Mouse (Mus musculus) forebrain, embryonic 11.5 days (tissue): ENCODE data around the gene Dock1. TPM values are rescaled to one million over a fixed set of nuclear protein-coding genes. Genes with fewer than 3 reads are reported as not detected.

Experiments used
- ATAC-seq: fragments of 200-750 bp; cut with Nextera tagmentation; replicated peaks from 2 replicates; pipeline ENCODE4 v1.8.0; 2017; ENCODE audit warnings: moderate TSS enrichment; ENCODE audit not compliant: low FRiP score
- DNase-seq: peaks from one replicate; pipeline ENCODE4 v3.0.0-alpha.2; 2017; ENCODE audit warnings: low spot score
- H3K27ac ChIP-seq: fragments of 300-500 bp; sonication (generic); 2 replicates; pipeline ENCODE4 v1.5.1; 2014; ENCODE audit warnings: low read depth, low read length
- H3K27me3 ChIP-seq: fragments of 300-500 bp; sonication (generic); 2 replicates; pipeline ENCODE4 v1.6.1; 2014; ENCODE audit warnings: mild to moderate bottlenecking, low read length, mixed read lengths; ENCODE audit not compliant: control insufficient read depth, insufficient read depth
- H3K36me3 ChIP-seq: fragments of 300-500 bp; sonication (generic); 2 replicates; pipeline ENCODE4 v1.6.1; 2014; ENCODE audit warnings: mild to moderate bottlenecking, low read length, moderate library complexity, mixed read lengths; ENCODE audit not compliant: control insufficient read depth, insufficient read depth
- H3K4me1 ChIP-seq: fragments of 300-500 bp; sonication (generic); replicated peaks from 2 replicates; pipeline ENCODE4 v1.6.1; 2014; ENCODE audit warnings: low read length, mixed read lengths; ENCODE audit not compliant: control insufficient read depth, insufficient read depth
- H3K4me2 ChIP-seq: fragments of 300-500 bp; sonication (generic); 2 replicates; pipeline ENCODE4 v1.6.1; 2014; ENCODE audit warnings: low read depth, mild to moderate bottlenecking, low read length, moderate library complexity, mixed read lengths; ENCODE audit not compliant: severe bottlenecking
- H3K4me3 ChIP-seq: fragments of 300-500 bp; sonication (generic); 2 replicates; pipeline ENCODE4 v1.5.1; 2014; ENCODE audit warnings: low read depth, low read length
- H3K9ac ChIP-seq: fragments of 300-500 bp; sonication (generic); 2 replicates; pipeline ENCODE4 v1.6.1; 2014; ENCODE audit warnings: low read length
- H3K9me3 ChIP-seq: fragments of 300-500 bp; sonication (generic); 2 replicates; pipeline ENCODE4 v1.6.1; 2016; ENCODE audit warnings: low read length, mixed read lengths; ENCODE audit not compliant: control insufficient read depth
- WGBS: fragments of 180-500 bp; shearing (Covaris S2); extraction: QIAGEN DNeasy Blood & Tissue Kit; methylation state at CpG from one replicate; pipeline ENCODE4 v1.1.7; 2014; 5-methylcytosine and 5-hydroxymethylcytosine counted together
- polyA plus RNA-seq: library from polyadenylated mRNA; unstranded; fragments of >200 nt; fragmentation: Nextera tagmentation; extraction: Ambion mirVana; gene quantifications from 2 replicates; pipeline ENCODE4 v1.2.1, GENCODE M21; 2014

Gene Dock1
- polyA plus RNA-seq, 1 experiment from 2014 or later: 26.5 TPM

DNA sequence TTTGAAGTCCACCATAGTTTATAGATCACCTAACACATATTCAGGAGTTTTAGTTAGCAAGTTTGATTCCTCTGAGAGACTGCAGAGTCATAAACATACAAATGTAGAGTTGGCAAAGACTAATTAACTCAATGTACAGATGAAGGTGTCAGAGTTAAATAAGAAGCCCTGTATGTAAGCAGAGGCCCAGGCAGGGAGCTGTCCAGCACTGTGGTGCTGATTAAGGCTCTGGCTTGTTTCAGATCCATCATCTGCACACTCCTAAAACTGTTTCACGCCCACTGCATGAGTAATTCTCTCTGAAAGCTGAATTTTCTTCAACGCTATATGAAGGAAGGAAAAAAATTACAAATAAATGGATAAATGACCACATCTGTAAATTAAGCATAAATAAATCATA, 193.7 kb downstream of the Dock1 start:
- WGBS: 77% methylated on average over 2 of the region's 2 CpGs
- no peaks in the 10 kb centered on the region for H3K27me3 ChIP-seq
- no peaks in the 10 kb centered on the region for H3K9me3 ChIP-seq
- H3K4me3 ChIP-seq: no peak overlapping the region
- ATAC-seq (no peak), DNase-seq (peak; percentile 78)
- no peak overlapping the region for H3K4me2 ChIP-seq
- no peak overlapping the region for H3K27ac ChIP-seq
- H3K36me3 ChIP-seq: no peaks in the 10 kb centered on the region
- H3K9ac ChIP-seq: no peak overlapping the region
- H3K4me1 ChIP-seq: no peaks in the 10 kb centered on the region

DNA sequence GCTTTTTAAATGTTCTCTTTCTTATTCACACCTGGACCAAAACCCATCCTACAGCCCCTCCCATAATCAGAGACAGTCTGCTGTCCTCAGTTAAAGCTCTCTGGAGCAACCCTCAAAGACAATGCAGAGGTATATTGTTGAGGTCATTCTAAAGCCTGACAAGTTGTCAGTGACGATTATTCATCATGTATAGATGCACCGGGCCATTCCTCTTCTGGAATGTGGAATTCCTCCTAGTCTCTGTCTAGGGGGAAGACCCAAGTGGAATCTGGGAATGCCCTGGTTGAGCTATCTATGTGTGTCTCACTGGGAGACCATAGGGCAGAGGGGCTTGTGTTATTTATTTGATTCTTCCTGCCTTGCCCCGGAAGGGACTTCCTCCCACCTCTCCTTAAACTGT, 202.1 kb downstream of the Dock1 start:
- Histone ChIP-seq H3K27me3 (no peaks in the 10 kb centered on the region), H3K27ac (no peak overlapping the region), H3K9me3 (no peaks in the 10 kb centered on the region), H3K4me3 (no peak overlapping the region), H3K36me3 (no peaks in the 10 kb centered on the region), H3K4me2 (no peak overlapping the region), H3K4me1 (no peaks in the 10 kb centered on the region), H3K9ac (no peak overlapping the region)
- ATAC-seq: no peak
- 83% methylated on average over 3 of the region's 3 CpGs for WGBS
- DNase-seq: no peak

DNA sequence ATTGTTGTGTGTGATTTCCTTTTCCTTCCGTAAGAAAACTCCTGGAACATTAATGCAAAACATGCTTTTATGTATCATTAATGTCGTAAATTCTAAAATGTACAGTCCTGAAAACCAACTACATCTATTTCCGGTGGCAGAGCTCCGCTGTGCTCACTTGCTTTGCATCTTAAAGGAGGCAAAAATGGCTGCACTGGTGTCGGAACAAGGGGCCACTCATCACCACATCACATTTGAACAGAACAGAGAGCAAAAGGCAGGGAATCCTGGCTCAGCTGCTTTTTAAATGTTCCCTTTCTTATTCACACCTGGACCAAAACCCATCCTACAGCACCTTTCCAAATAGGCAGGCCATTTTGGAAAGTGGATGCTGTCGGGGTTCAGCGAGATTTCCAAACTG, 202.5 kb downstream of the Dock1 start:
- Histone ChIP-seq H3K4me2 (no peak overlapping the region), H3K36me3 (no peaks in the 10 kb centered on the region), H3K4me3 (no peak overlapping the region), H3K27ac (no peak overlapping the region), H3K9ac (no peak overlapping the region), H3K27me3 (no peaks in the 10 kb centered on the region), H3K4me1 (no peaks in the 10 kb centered on the region), H3K9me3 (no peaks in the 10 kb centered on the region)
- ATAC-seq (no peak), DNase-seq (no peak)
- 90% methylated on average over 7 of the region's 7 CpGs for WGBS

DNA sequence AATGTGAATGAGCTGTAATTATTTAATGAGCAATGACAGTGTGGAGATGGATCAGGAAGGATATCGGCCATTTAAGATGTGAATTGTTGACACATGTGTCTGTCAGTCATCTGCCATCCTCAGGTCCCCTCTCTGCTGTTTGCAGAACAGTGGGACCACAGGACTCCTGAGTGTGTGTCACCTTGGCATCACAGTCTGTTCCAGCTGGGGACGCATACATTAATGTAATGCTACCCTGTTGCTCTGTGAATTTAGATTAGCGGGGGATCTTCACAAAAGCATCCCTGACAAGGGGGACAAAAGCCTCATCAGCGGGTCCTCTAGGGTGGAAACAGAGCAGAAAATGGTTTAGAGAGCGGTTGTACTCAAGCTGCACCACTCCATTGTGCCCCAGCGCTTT, 208.5 kb downstream of the Dock1 start:
- WGBS: 32% methylated on average over 6 of the region's 6 CpGs
- H3K27ac ChIP-seq: no peak overlapping the region
- no peaks in the 10 kb centered on the region for H3K9me3 ChIP-seq
- no peaks in the 10 kb centered on the region for H3K36me3 ChIP-seq
- no peaks in the 10 kb centered on the region for H3K4me1 ChIP-seq
- no peak overlapping the region for H3K9ac ChIP-seq
- no peak overlapping the region for H3K4me3 ChIP-seq
- H3K4me2 ChIP-seq: no peak overlapping the region
- no peak for DNase-seq
- no peaks in the 10 kb centered on the region for H3K27me3 ChIP-seq
- no peak for ATAC-seq

DNA sequence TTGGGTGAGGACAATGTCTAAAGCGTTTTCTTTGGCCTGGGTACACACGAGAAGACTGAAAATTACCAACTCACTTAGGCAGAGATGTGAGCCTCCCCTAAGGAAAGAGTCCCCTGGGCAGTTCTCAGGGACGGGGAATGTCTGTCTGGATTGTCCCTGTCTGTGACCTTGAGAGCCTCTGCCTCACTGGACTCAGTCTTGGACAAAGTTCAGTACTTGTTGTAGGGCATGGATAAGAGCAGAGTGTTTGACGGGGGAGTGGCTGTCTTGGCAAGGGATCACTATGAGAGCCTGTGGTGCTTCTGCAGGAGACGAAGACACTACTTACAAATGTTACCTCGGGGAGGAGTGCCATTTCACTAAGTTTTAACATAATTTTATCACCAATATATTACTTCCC, 210.0 kb downstream of the Dock1 start:
- Histone ChIP-seq H3K4me3 (no peak overlapping the region), H3K36me3 (no peaks in the 10 kb centered on the region), H3K4me1 (no peaks in the 10 kb centered on the region), H3K27ac (no peak overlapping the region), H3K9me3 (no peaks in the 10 kb centered on the region), H3K4me2 (no peak overlapping the region), H3K9ac (no peak overlapping the region), H3K27me3 (no peaks in the 10 kb centered on the region)
- DNase-seq (no peak), ATAC-seq (no peak)
- 61% methylated on average over 6 of the region's 6 CpGs for WGBS

DNA sequence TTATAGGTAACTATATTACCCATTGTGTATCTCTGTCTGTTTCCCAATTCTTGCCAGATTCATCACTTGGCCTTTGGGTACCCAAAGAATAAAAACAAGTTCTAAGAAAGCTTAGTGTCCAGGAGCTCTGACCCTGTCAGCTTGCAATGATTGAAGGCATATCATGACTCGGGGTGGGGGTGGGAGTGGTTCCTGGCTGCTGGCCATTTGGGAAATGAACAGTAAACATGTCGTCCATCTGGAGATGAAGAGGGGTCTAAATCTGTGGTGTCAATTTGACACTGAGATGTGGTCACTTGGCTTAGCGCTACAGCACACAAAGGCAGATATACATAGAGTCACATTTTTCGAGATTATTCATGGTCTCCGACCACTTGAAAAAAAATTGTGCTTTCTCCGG, 213.1 kb downstream of the Dock1 start:
- no peak overlapping the region for H3K27ac ChIP-seq
- H3K4me3 ChIP-seq: no peak overlapping the region
- WGBS: 89% methylated on average over 6 of the region's 6 CpGs
- no peaks in the 10 kb centered on the region for H3K9me3 ChIP-seq
- no peaks in the 10 kb centered on the region for H3K36me3 ChIP-seq
- no peak for ATAC-seq
- H3K4me1 ChIP-seq: no peaks in the 10 kb centered on the region
- H3K9ac ChIP-seq: no peak overlapping the region
- H3K27me3 ChIP-seq: no peaks in the 10 kb centered on the region
- DNase-seq: no peak
- H3K4me2 ChIP-seq: no peak overlapping the region

DNA sequence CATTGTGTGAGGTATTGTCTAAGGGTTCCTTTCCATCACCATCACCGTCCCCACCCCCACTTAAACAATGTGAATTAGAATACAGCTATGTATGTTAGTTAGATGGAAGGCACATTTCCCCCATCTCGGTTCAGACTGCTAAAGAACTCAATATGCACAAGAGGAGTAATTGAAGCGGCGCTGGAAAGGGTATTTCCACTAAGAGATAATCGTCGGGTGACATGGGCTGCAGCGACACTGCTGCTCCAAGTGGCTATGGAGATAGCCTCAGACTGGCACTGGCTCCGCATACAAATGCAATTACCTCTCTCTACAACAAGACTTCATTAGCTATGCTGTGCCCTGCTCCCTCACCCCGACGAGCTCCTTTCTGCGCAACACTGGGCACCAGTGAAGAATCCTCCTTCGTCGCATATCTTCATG, 222.0 kb downstream of the Dock1 start:
- Histone ChIP-seq H3K4me3 (no peak overlapping the region), H3K27ac (no peak overlapping the region), H3K4me2 (no peak overlapping the region), H3K9ac (no peak overlapping the region), H3K27me3 (no peaks in the 10 kb centered on the region), H3K9me3 (no peaks in the 10 kb centered on the region), H3K36me3 (no peaks in the 10 kb centered on the region), H3K4me1 (no peaks in the 10 kb centered on the region)
- WGBS: 85% methylated on average over 13 of the region's 13 CpGs
- DNase-seq (no peak), ATAC-seq (no peak)

DNA sequence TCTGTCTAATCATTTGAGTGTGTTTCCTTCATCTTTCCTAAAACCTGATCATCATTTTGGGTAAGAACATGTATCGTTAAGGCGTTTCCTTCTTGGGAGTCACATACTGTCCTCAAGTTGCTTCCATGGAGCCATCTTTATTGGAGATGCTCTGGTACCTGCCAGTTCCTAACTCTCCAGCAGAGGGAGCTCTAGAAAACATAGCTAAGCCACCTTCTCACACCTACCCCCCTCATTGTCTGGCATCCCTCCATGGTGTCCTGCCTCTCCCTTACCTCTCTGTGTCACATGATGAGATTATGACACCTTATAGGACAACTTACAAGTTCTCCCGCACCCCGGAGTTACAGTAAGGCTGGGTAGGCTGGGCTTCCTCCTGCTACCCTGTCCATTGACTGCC, 222.5 kb downstream of the Dock1 start:
- no peaks in the 10 kb centered on the region for H3K4me1 ChIP-seq
- H3K9ac ChIP-seq: no peak overlapping the region
- no peaks in the 10 kb centered on the region for H3K36me3 ChIP-seq
- no peak for ATAC-seq
- DNase-seq: no peak
- H3K4me3 ChIP-seq: no peak overlapping the region
- 88% methylated on average over 4 of the region's 4 CpGs for WGBS
- no peaks in the 10 kb centered on the region for H3K27me3 ChIP-seq
- no peak overlapping the region for H3K4me2 ChIP-seq
- H3K9me3 ChIP-seq: no peaks in the 10 kb centered on the region
- H3K27ac ChIP-seq: no peak overlapping the region

DNA sequence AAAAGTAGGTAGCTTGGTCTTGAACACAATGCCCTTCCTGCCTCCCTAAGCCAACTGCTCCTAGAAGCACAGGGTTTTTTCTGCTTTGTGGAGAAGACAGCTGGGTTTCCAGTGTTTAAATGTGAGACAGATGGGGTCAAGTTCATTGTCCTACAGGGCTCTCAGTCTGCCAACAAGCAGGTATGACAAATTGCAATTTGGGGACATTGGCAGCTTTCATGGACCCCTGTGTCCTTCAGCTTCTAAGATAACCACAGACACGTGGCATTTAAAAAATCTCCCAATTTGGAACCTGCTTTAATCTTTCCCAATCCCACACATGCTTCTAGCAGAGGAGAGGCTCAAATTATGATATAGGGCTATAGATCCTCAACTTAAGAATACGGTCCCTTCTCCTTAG, 224.2 kb downstream of the Dock1 start:
- ATAC-seq (no peak), DNase-seq (no peak)
- no peaks in the 10 kb centered on the region for H3K9me3 ChIP-seq
- no peaks in the 10 kb centered on the region for H3K27me3 ChIP-seq
- H3K27ac ChIP-seq: no peak overlapping the region
- H3K36me3 ChIP-seq: no peaks in the 10 kb centered on the region
- H3K4me1 ChIP-seq: no peaks in the 10 kb centered on the region
- WGBS: 85% methylated on average over 2 of the region's 2 CpGs
- H3K4me2 ChIP-seq: no peak overlapping the region
- no peak overlapping the region for H3K9ac ChIP-seq
- H3K4me3 ChIP-seq: no peak overlapping the region
